Mouse (Mus musculus): ENCODE data around the gene E130114P18Rik. TPM values are rescaled to one million over a fixed set of nuclear protein-coding genes. Genes with fewer than 3 reads are reported as not detected.

Gene E130114P18Rik
- total RNA-seq, 2 experiments from 2014 or later = not detected

DNA sequence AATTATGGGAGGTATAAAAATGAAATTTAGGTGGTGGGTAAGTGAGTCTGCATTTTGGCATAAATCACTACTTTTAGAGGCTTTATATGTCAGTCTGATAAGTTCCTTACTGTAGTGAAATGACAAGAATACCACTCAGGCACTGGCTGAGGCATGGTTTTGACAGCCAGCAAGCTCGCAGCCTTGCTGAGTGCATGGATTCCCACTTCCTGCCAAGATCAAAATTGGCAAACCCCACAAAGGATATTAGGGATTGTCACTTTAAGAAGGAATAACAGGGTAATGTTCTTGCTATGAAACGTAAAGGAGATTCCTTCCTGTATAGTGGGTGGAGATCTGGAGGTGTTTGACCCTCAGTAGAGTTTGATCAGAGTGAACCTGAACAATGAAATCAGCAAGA is 27.4 kb upstream of the E130114P18Rik start:
- DNase-seq = peak; percentile 53 to 61

GRCm38 (mm10) chr4:97804638-97805037 is 26.8 kb upstream of the E130114P18Rik start:
- DNase-seq = no peak

- DNase-seq = no peak
Measured at GRCm38 (mm10) chr4:97803791-97804190, 25.9 kb upstream of the E130114P18Rik start.

GRCm38 (mm10) chr4:97796505-97796904 is 18.6 kb upstream of the E130114P18Rik start:
- DNase-seq = peak in 1 of 2 experiments; percentile 23

DNA sequence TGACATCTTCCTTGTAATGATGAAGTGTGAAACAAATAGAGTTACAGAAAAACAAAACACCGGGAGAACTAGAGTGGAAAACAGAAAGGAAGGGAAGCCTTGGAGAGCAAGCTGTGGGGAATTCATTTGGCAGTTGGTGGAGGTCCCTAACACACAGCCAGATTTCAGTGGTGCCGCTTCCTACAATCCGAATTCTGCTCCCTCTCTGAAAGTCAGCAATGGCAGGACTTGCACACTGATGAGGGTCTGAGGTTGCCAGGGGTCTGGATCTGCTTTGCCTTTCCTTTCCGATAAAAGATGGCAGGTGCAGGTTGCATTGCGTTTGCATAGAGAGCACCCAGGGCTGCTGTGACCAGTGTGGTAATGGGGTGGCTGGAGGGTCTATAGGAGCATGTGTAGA is 18.1 kb upstream of the E130114P18Rik start:
- peak in 1 of 2 experiments; percentile 39 for DNase-seq

DNA sequence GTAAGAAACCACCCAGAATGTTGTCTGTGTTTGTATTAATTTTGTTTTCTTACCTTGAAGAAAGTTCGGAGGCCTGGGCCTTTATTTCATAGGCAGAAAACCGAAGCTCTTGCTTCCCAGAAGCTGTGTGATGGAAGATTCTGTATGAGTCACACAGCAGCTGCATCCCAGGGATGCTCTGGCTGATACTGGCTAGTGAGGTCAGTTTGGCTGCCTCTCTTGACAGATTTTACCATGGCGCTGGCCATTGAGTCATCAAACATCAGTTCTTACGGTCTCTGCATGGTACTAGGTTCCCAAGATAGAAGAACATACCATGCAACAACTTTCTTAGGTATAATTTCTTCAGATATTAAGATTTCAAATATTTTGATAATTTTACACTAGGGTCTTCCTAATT is 17.0 kb upstream of the E130114P18Rik start:
- DNase-seq = peak; percentile 53 to 73

DNA sequence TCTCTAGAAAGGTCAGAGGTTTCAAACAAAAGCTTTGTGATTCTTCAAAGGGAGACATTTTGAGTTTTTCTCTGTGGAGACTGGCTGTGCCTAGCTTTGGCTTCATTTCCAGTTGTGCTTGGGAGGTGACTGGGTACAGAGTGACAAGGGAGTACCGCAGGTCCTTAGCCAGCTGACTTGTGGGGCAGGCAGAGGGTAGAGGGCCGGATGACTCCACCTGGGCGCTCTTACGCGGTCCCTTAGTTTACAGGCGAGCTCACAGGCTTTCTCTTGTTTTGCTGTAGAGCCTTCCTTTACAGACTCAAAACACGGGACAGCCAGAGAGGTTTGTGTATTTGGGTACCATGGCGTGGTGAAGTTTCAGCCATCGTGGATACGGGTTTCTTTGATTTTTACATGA is 16.1 kb upstream of the E130114P18Rik start:
- peak in 1 of 2 experiments; percentile 29 for DNase-seq

GRCm38 (mm10) chr4:97788537-97788936 is 10.7 kb upstream of the E130114P18Rik start:
- DNase-seq = no peak

DNA sequence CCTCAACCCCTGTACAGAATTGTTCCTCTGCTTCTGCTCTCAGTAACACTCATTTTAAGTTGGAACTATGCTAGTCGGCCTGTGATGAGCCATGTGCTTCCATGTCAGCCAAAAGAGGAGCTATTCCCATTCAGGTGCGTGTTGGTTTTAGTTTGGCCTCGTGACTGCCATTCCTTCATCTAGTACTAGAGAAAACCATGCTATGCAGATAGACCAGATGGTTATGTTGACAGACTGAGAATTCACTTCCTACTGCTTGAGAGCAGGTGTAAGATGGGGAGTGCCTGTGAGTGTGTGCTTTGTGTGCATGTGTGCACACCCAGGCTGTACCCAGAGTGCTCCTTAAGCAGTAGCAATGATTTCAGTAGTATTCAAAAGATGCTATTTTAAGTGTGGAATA is 9.6 kb upstream of the E130114P18Rik start:
- no peak for DNase-seq

DNA sequence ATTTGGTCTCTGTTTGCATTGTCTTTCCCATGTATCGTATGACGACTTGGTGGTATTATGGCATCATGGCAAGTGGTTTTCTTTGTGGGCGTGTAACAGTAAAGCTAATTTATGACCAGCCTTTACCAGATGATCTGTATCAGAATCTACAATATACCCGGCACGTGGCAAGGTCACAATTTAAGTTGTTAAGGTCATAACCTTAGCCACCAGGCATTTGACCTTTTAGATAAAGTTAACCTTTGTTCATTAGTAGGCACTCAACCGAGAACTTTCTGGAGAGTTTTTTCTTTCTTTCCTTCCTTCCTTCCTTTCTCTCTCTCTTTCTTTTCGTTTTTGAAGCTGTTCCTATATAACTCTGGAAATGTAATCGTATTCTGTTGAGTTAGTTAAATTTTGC is 8.7 kb upstream of the E130114P18Rik start:
- no peak for DNase-seq

DNA sequence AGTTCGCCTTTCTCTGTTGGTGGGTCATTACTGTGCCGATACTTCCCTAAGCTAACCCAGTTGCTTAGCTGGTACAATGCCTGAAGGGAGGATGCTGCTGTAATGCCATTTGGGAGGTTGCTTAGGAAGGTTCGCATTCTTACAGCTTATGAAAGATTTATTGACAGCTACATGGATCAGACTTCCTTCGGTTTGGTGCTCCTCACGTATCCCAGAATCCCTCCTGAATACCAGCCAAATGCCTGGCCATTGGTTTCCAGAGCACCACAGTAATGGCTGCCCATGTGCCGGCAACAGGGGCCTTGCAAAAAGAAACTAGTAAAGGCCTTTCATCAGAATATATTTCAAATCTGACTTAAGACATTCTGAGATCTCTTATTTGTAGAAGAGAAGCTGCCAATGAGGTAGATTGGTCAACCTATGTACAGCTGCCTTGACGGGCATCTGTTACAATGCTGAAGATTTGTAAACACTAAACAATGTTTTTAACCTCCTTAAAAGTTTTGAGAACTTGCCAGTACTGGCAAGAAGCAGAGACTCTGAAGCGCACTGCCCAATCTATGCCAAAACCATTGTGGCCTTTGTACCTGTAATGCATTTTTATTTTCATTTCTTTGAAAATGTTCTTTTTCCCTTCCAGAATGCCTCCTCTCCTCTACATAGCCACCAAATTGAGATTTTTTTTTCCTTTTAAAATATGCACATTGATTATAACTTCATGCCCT is 7.8 kb upstream of the E130114P18Rik start:
- DNase-seq = no peak

- DNase-seq = no peak
Measured at GRCm38 (mm10) chr4:97784236-97784635, 6.4 kb upstream of the E130114P18Rik start.

DNA sequence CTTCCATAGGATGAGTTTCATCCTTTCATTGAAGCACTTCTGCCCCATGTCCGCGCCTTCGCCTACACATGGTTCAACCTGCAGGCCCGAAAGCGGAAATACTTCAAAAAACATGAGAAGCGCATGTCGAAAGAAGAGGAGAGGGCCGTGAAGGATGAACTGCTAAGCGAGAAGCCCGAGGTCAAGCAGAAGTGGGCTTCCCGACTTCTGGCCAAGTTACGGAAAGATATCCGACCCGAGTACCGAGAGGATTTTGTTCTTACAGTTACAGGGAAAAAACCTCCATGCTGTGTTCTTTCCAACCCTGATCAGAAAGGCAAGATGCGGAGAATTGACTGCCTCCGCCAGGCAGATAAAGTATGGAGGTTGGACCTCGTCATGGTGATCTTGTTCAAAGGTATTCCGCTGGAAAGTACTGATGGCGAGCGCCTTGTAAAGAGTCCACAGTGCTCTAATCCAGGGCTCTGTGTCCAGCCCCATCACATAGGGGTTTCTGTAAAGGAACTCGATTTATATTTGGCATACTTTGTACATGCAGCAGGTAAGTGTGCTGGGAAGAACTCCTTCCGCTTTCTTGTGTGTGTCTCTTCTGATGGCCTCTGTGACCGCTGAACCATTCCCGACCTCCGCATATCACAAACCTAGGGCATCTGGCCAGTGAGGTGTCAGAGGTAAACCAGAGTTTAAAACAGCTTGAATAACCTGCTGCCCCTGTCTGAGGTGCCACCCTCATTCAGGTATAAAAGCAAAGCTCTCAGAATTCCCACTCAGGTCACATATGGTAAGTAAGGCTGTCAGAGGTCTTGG is 5.4 kb upstream of the E130114P18Rik start:
- no peak for DNase-seq

DNA sequence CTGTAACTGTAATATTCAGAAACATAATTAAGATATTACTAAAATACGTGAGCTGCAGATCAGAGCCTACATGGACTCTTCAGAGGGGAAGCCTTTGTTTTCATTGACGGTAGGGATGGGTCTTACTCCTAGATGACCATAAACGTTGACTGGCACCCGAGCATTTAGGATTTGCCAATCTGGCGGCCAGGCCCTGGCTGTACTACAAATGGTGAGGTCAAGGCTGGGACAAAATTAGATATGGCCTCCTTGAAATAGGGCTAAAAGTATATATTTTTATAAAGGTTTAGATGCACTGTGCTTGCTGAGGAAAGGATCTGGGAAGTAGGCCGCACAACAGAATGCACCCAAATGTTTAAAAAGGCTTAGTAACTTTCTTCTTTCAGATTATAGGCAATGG is 4.6 kb upstream of the E130114P18Rik start:
- peak in 1 of 2 experiments; percentile 69 for DNase-seq

GRCm38 (mm10) chr4:97782069-97782468 is 4.2 kb upstream of the E130114P18Rik start:
- no peak for DNase-seq

DNA sequence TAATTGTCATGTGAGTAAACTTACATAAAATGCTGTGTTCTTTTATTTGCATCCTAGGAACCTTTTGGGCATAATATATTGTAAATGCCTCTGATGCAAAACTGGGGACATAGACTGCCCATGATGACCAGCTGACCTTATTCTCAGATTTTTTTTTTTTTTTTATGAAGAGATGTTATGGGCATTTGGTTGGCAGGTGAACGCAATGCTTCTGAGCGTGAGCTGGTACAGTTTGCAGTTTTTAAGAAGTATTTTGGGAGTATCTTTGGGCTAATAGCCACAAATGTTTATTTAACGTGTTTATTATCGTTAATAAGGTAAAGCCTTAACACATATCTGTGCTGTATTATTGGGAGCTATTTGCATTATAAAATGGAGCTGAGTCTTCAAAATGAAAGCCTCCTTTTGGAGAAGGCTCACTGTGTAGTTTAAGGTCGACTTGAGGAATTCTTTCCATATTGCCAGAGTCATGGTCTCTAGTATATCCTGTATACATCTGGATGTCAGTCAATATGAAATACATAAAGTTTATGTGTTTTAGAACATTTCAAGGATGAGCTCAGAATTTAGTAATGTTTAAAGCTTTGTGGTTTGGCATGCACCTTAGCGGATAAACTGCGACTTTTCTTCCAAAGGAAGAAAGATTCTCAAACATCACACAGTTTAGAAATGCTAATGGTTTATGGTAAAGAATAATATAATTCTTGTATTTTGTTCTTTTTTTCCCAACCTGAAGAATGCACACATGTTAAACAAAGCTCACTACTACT is 3.0 kb upstream of the E130114P18Rik start:
- DNase-seq = no peak

DNA sequence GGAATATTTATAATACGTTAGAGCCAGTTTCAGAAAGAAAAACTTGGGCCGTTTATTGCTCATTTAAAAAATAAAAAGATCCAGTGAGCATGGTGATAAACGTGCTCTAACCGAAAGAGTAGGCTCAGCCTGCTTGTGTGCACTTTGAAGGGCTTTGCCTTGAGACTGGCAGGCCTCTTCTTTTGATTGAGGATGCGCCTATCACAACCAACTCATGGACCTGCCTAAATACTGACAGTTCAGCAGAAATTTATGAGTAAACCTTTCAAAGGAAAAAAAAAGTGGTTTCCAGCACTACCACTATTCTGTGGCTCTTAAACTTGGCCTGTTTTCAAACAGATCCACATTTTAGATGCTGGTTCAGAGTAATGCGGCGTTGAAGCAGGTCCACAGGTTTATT is 2.1 kb upstream of the E130114P18Rik start:
- DNase-seq = peak in 1 of 2 experiments; percentile 71

DNA sequence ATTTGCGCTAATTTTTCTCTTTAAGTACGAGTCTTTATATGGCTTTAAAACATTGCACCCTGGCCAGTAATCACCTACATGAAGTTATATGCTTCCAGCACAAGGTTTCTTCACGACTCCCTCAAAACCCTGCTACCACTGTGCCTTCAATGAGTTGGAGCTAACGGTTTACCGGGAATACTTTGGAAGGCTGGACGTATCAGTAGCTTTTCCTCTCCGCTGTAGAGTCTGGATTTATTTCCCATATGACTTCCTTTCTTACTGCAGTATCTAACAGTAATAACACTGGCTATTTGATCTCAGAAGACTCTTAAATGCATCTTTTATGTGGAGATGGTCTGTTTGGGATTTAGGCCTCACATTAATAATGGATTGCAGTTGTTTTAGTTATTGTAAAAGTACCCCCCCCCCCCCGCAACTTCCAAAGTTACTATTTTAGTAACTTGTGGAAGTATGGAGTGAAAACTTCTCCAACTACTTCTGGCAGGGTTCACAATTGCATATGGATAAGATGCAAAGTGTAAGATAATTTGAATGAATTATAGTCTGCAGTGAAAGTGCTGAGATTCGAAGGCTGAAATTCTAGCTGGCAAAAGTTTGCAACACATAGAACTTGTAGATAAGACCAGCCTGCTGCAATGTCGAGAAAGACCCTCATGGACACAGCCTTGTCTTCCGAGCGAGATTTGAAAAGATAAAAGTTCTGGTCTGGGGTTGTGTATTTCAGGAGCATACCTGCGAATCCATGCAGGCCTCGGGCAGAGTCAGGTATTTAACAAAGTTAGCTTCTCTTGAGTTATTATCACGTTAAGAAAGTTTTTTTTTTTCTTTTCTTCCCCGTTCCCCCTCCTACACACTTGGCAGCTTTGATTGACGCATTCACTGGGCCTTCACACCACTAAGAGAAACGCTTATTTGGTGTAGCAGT is 1.4 kb upstream of the E130114P18Rik start:
- peak; percentile 39 to 72 for DNase-seq

GRCm38 (mm10) chr4:97778211-97779002 is 529 bp upstream of the E130114P18Rik start:
- DNase-seq = peak; percentile 42 to 72

DNA sequence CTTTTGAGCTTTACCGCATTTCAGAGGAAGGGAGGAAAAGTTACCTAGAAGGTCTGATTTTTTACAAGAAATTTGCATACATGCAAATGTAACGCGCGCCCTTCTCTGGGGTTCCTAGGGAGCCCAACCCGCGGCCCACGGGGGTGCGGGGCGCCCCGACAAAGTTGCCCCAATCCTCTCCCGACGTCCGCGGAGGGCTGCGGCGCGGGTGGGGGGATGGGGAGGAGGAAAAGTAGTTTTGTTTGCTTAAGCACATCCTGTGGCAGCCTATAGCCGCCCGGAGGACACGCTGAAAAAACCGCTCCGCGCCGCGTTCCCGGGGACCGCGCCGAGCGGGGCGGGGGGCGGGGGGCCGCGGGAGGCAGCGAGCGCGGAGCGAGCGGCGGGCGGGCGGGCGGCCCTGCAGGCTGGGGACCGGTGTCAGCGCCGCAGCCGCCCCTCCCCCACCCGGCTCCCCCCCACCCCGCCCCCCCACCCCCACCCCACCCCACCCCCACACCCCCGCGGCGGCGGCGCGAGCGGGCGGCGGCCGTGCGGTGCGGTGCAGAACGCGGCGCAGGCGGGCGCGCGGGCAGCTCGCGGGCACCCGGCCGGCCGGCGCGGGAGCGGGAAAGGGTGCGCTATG is 685 bp downstream of the E130114P18Rik start:
- DNase-seq = peak; percentile 65 to 85
